Mouse (Mus musculus) bone marrow macrophage, adult 2 months (primary cell): Measurements from ENCODE around the gene Sh3d21.

Experiments used
- CTCF ChIP-seq: IDR thresholded peaks from 2 replicates; pipeline ENCODE4 v1.5.1; 2012; ENCODE audit warnings: low read depth, mild to moderate bottlenecking, low read length, moderate library complexity
- POLR2A ChIP-seq: IDR thresholded peaks from 2 replicates; pipeline ENCODE4 v1.6.1; 2012; ENCODE audit warnings: mild to moderate bottlenecking, low read depth, low read length, borderline replicate concordance

DNA sequence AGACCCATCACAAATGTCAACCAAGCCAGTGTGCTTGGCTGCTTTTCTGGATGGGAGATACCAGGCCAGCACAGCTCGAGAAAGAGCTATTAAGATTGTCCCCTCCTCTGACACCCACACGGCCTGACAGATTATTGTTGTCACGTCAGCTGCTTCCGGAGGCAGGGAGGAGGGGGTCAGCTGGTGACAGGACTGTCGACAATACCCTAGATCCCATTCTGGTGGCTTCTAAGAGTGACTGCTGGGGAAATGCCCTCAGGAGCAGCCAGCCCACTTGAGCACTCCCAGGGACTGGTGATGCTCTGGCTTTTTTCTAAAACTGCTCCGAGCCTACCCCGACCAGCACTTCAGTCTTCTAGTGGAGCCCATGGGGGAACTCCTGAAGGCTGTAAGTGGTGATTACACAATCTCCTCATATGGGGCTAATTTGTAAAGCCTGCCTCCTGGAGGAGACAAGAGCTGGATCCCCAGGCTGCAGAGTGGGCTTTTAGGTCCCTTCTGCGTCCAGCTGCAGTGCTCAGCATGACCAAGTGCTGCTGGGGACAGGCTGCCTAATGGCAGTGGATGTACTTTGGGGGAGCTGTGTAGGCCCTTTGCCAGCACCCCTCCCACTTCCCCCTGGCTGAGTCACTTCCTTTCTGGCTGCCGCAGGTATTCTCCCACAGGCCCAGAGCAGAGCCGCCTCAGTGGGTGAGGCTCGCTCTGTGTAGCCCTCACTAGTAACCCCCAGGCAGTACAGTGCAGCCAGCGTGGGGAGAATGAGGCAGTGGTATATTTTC, 52.7 kb downstream of the Sh3d21 start:
- no peak for TF ChIP-seq POLR2A
- TF ChIP-seq CTCF: no peak
